Mouse (Mus musculus): ENCODE results near the gene Gtse1. TPM values are rescaled to one million over a fixed set of nuclear protein-coding genes. Genes with fewer than 3 reads are reported as not detected.

Gene Gtse1
- polyA plus RNA-seq (2012; rRNA removed): 0.74 and 0.98 TPM in 2 replicates

- peak; percentile 98 for DNase-seq
- Histone ChIP-seq H3K36me3 (ENCODE audit: control insufficient read depth, insufficient read depth, low read length) (no peaks in the 10 kb centered on the region), H3K27me3 (replicated peaks; ENCODE audit: control insufficient read depth, insufficient read depth, low read length) (no peaks in the 10 kb centered on the region), H3K4me3 (ENCODE audit: insufficient read depth, low read depth, low read length) (peak within 1 kb of the TSS; percentile 74), H3K27ac (ENCODE audit: insufficient read depth, low read depth, low read length) (peak within 1 kb of the TSS; percentile 25; the same call in 1 of the 2 replicates), H3K4me1 (ENCODE audit: control insufficient read depth, insufficient read depth, low read length) (no peaks in the 10 kb centered on the region)
- under 1% methylated on average over 42 of the region's 42 CpGs for WGBS
- peak; percentile 58 for TF ChIP-seq POLR2A (IDR thresholded peaks at IDR 0.05; ENCODE audit: low read depth, low read length)
- no peak for TF ChIP-seq CTCF (conservative IDR thresholded peaks at IDR 0.05; ENCODE audit: insufficient read depth, insufficient read length, low read depth, low read length)
Observed at GRCm38 (mm10) chr15:85859490-85860031, at the start of gene Gtse1. Gene Gtse1 (plus strand): TSS chr15:85859745.

GRCm38 (mm10) chr15:85810462-85810805, 49.1 kb upstream of the Gtse1 start:
- TF ChIP-seq POLR2A (IDR thresholded peaks at IDR 0.05; ENCODE audit: low read depth, low read length) (no peak), CTCF (conservative IDR thresholded peaks at IDR 0.05; ENCODE audit: insufficient read depth, insufficient read length, low read depth, low read length) (no peak)
- Histone ChIP-seq H3K4me1 (ENCODE audit: control insufficient read depth, insufficient read depth, low read length) (peaks cover 3% of the 10 kb centered on the region; the same call in 1 of the 2 replicates), H3K27ac (ENCODE audit: insufficient read depth, low read depth, low read length) (peak overlapping the region; percentile 67; the same call in 1 of the 2 replicates), H3K27me3 (replicated peaks; ENCODE audit: control insufficient read depth, insufficient read depth, low read length) (no peaks in the 10 kb centered on the region), H3K4me3 (ENCODE audit: insufficient read depth, low read depth, low read length) (no peak overlapping the region), H3K36me3 (ENCODE audit: control insufficient read depth, insufficient read depth, low read length) (no peaks in the 10 kb centered on the region)
- WGBS: 46% methylated on average over 5 of the region's 5 CpGs
- DNase-seq: no peak

- peak overlapping the region; percentile 67 for H3K27ac ChIP-seq (ENCODE audit: insufficient read depth, low read depth, low read length)
- 2% methylated on average over 36 of the region's 36 CpGs for WGBS
- DNase-seq: peak; percentile 54
- no peaks in the 10 kb centered on the region for H3K36me3 ChIP-seq (ENCODE audit: control insufficient read depth, insufficient read depth, low read length)
- 0 out of 2 replicates have a peak, but pooled peaks have one; percentile 9 for TF ChIP-seq CTCF (conservative IDR thresholded peaks at IDR 0.05; ENCODE audit: insufficient read depth, insufficient read length, low read depth, low read length)
- no peak for TF ChIP-seq POLR2A (IDR thresholded peaks at IDR 0.05; ENCODE audit: low read depth, low read length)
- H3K4me3 ChIP-seq (ENCODE audit: insufficient read depth, low read depth, low read length): peak overlapping the region; percentile 67
- H3K27me3 ChIP-seq (replicated peaks; ENCODE audit: control insufficient read depth, insufficient read depth, low read length): no peaks in the 10 kb centered on the region
- H3K4me1 ChIP-seq (ENCODE audit: control insufficient read depth, insufficient read depth, low read length): peaks cover 3% of the 10 kb centered on the region; the same call in 1 of the 2 replicates
Observed at GRCm38 (mm10) chr15:85810806-85811521, 48.6 kb upstream of the Gtse1 start.

GRCm38 (mm10) chr15:85811535-85812277, 47.8 kb upstream of the Gtse1 start, which contains the start of gene Cdpf1:
Gene Cdpf1 (minus strand): TSS chr15:85811697.
- DNase-seq: peak; percentile 99
- Histone ChIP-seq H3K27ac (ENCODE audit: insufficient read depth, low read depth, low read length) (peak within 1 kb of the TSS; percentile 67), H3K36me3 (ENCODE audit: control insufficient read depth, insufficient read depth, low read length) (no peaks in the 10 kb centered on the region), H3K27me3 (replicated peaks; ENCODE audit: control insufficient read depth, insufficient read depth, low read length) (no peaks in the 10 kb centered on the region), H3K4me3 (ENCODE audit: insufficient read depth, low read depth, low read length) (peak within 1 kb of the TSS; percentile 67), H3K4me1 (ENCODE audit: control insufficient read depth, insufficient read depth, low read length) (peaks cover 3% of the 10 kb centered on the region; the same call in 1 of the 2 replicates)
- TF ChIP-seq POLR2A (IDR thresholded peaks at IDR 0.05; ENCODE audit: low read depth, low read length) (peak; percentile 85), CTCF (conservative IDR thresholded peaks at IDR 0.05; ENCODE audit: insufficient read depth, insufficient read length, low read depth, low read length) (0 out of 2 replicates have a peak, but pooled peaks have one; percentile 6)
- 2% methylated on average over 36 of the region's 36 CpGs for WGBS

GRCm38 (mm10) chr15:85813428-85813827, 46.1 kb upstream of the Gtse1 start:
- Histone ChIP-seq H3K4me1 (ENCODE audit: control insufficient read depth, insufficient read depth, low read length) (peaks cover 3% of the 10 kb centered on the region; the same call in 1 of the 2 replicates), H3K4me3 (ENCODE audit: insufficient read depth, low read depth, low read length) (no peak overlapping the region), H3K36me3 (ENCODE audit: control insufficient read depth, insufficient read depth, low read length) (no peaks in the 10 kb centered on the region), H3K27ac (ENCODE audit: insufficient read depth, low read depth, low read length) (no peak overlapping the region), H3K27me3 (replicated peaks; ENCODE audit: control insufficient read depth, insufficient read depth, low read length) (no peaks in the 10 kb centered on the region)
- WGBS: 75% methylated on average over 10 of the region's 10 CpGs
- TF ChIP-seq POLR2A (IDR thresholded peaks at IDR 0.05; ENCODE audit: low read depth, low read length): no peak
- no peak for TF ChIP-seq CTCF (conservative IDR thresholded peaks at IDR 0.05; ENCODE audit: insufficient read depth, insufficient read length, low read depth, low read length)
- no peak for DNase-seq

GRCm38 (mm10) chr15:85821203-85822010, 38.1 kb upstream of the Gtse1 start, which contains the start of gene Pkdrej:
Gene Pkdrej (minus strand): TSS chr15:85821734.
- TF ChIP-seq CTCF (conservative IDR thresholded peaks at IDR 0.05; ENCODE audit: insufficient read depth, insufficient read length, low read depth, low read length) (no peak), POLR2A (IDR thresholded peaks at IDR 0.05; ENCODE audit: low read depth, low read length) (no peak)
- Histone ChIP-seq H3K4me1 (ENCODE audit: control insufficient read depth, insufficient read depth, low read length) (peaks cover 4% of the 10 kb centered on the region; the same call in 1 of the 2 replicates), H3K36me3 (ENCODE audit: control insufficient read depth, insufficient read depth, low read length) (no peaks in the 10 kb centered on the region), H3K27ac (ENCODE audit: insufficient read depth, low read depth, low read length) (no peak within 1 kb of the TSS), H3K4me3 (ENCODE audit: insufficient read depth, low read depth, low read length) (peak within 1 kb of the TSS; percentile 36; the same call in 1 of the 2 replicates), H3K27me3 (replicated peaks; ENCODE audit: control insufficient read depth, insufficient read depth, low read length) (no peaks in the 10 kb centered on the region)
- DNase-seq: peak; percentile 35
- 3% methylated on average over 65 of the region's 65 CpGs for WGBS

Data from kidney, adult 2 months (tissue).